Mouse (Mus musculus): Measurements from ENCODE around the gene Polg.

The Polg gene

GRCm38 (mm10) chr7:79502152-79503102 is 36.3 kb upstream of the Polg start:
- no peak for DNase-seq (ENCODE audit: inconsistent age in 2 of 2, low spot score in 1 of 2)

- no peak for DNase-seq (ENCODE audit: inconsistent age in 2 of 2, low spot score in 1 of 2)
Measured at GRCm38 (mm10) chr7:79501581-79502031, 35.4 kb upstream of the Polg start.

GRCm38 (mm10) chr7:79500681-79501306 is 34.6 kb upstream of the Polg start:
- no peak for DNase-seq (ENCODE audit: inconsistent age in 2 of 2, low spot score in 1 of 2)

- DNase-seq (ENCODE audit: inconsistent age in 2 of 2, low spot score in 1 of 2), result no peak
Measured at GRCm38 (mm10) chr7:79499596-79500570, 33.7 kb upstream of the Polg start.

- peak; percentile 39 to 77 for DNase-seq (ENCODE audit: inconsistent age in 2 of 2, low spot score in 1 of 2)
Measured at GRCm38 (mm10) chr7:79498965-79499595, 32.9 kb upstream of the Polg start.

GRCm38 (mm10) chr7:79498356-79498755 is 32.2 kb upstream of the Polg start:
- DNase-seq (ENCODE audit: inconsistent age in 2 of 2, low spot score in 1 of 2), result no peak

GRCm38 (mm10) chr7:79497701-79498115 is 31.5 kb upstream of the Polg start:
- no peak for DNase-seq (ENCODE audit: inconsistent age in 2 of 2, low spot score in 1 of 2)

- DNase-seq (ENCODE audit: inconsistent age in 2 of 2, low spot score in 1 of 2), result no peak
Measured at GRCm38 (mm10) chr7:79496816-79497328, 30.7 kb upstream of the Polg start.

GRCm38 (mm10) chr7:79495988-79496815 is 30.0 kb upstream of the Polg start:
- peak; percentile 83 to 94 for DNase-seq (ENCODE audit: inconsistent age in 2 of 2, low spot score in 1 of 2)

GRCm38 (mm10) chr7:79493915-79494314 is 27.8 kb upstream of the Polg start:
- DNase-seq (ENCODE audit: inconsistent age in 2 of 2, low spot score in 1 of 2), result peak; percentile 36 to 75

- DNase-seq (ENCODE audit: inconsistent age in 2 of 2, low spot score in 1 of 2), result peak; percentile 31 to 32
Measured at GRCm38 (mm10) chr7:79486528-79486927, 20.4 kb upstream of the Polg start.

GRCm38 (mm10) chr7:79474831-79475399 is 8.8 kb upstream of the Polg start:
- DNase-seq (ENCODE audit: inconsistent age in 2 of 2, low spot score in 1 of 2), result no peak

GRCm38 (mm10) chr7:79473496-79474194 is 7.5 kb upstream of the Polg start:
- no peak for DNase-seq (ENCODE audit: inconsistent age in 2 of 2, low spot score in 1 of 2)

- DNase-seq (ENCODE audit: inconsistent age in 2 of 2, low spot score in 1 of 2), result no peak
Measured at GRCm38 (mm10) chr7:79472792-79473191, 6.6 kb upstream of the Polg start.

- peak in 1 of 2 experiments; percentile 30 for DNase-seq (ENCODE audit: inconsistent age in 2 of 2, low spot score in 1 of 2)
Measured at GRCm38 (mm10) chr7:79471436-79471835, 5.3 kb upstream of the Polg start.

GRCm38 (mm10) chr7:79470718-79471117 is 4.6 kb upstream of the Polg start:
- DNase-seq (ENCODE audit: inconsistent age in 2 of 2, low spot score in 1 of 2), result no peak

- no peak for DNase-seq (ENCODE audit: inconsistent age in 2 of 2, low spot score in 1 of 2)
Measured at GRCm38 (mm10) chr7:79469766-79470165, 3.6 kb upstream of the Polg start.

- no peak for DNase-seq (ENCODE audit: inconsistent age in 2 of 2, low spot score in 1 of 2)
Measured at GRCm38 (mm10) chr7:79468994-79469393, 2.8 kb upstream of the Polg start.
